Mouse (Mus musculus): Measurements from ENCODE around the gene Akap8l.

DNA sequence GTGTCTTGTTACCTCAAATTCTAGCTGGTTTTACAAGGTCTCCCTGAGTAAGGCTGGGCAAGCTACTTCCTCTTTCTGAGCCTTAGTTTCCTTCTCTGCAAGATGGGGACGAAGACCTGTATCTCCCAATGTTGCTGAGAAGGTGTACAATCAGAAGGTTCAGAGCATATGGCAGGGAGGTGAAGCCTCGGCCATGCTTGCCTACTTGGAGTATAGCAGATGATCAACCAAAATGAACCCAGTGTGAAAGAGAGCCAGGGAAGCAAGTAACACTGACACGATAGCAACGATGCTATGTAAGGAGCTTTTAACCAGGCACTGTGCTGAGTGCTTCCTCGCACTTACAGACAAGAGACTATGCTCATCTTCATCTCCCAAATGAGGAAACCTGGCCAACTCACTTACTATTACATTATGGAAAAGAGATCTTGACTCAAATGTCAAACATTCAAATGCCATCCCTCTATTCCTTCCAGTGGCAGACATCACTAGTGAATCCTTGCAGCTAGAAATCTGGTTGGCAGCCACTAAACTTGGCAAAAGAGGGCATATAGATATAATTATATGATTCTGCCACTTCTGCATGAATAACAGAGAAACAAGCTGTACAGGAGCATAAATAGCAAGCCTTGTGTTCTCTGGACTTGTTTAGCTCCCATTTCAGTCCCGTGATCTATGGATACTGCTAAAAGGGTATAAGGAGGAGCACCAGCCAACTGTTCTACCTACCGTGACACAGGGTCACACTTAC is 8.0 kb upstream of the Akap8l start:
- TF ChIP-seq CTCF (IDR thresholded peaks at IDR 0.05) (no peak), POLR2A (IDR thresholded peaks at IDR 0.05; ENCODE audit: insufficient read depth, low read depth, low read length) (no peak)

Data from heart, adult 2 months (tissue).